8 mouse cellular contexts compared by ENCODE assay signal in the genomic region with DNA sequence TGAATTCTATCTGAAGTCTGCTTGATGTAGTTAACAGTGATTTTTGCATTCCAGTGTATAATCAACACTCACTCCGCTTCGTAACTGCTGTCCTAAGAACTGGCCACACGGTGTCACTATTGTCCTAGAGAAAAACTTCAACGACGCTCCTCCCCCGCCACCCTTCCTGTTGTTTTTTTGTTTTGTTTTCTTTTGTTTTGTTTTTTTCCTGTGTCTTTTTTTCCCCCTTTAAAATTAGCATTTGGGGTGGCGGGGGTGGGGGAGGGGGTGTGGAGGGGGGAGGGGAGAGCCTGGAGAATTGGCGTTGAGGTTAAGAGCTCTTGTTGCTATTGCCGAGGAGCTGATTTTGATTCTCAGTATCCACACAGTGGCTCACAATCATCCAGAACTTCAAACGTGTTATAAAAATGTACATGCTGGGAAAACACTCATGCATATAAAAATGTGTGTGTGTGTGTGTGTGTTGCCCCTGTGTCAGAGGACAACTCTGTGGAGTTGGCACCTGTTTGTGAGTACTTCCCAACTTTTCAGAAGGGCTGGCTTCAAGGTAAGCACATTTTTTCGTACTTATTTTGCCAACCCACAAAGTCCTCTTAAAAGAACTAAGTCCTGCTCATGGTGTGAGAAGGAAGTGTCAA. TPM values are rescaled to one million over a fixed set of nuclear protein-coding genes. Genes with fewer than 3 reads are reported as not detected.
A peak's percentile ranks its signal among the peaks of the same experiment; 100 is the strongest.
DNase-seq lines count a peak whose midpoint lies in the region; ATAC-seq lines count a peak whose summit lies in the region.

No protein-coding gene starts in this region.

- no peaks in the 10 kb centered on the region for H3K27me3 ChIP-seq in forebrain, embryonic 10.5 days (ENCODE audit: poor library complexity, severe bottlenecking)
- no peaks in the 10 kb centered on the region for H3K27me3 ChIP-seq in hindbrain, embryonic 14.5 days (ENCODE audit: control insufficient read depth, insufficient read depth, low read length)
- no peaks in the 10 kb centered on the region for H3K27me3 ChIP-seq in limb, embryonic 10.5 days (ENCODE audit: low read depth, poor library complexity, severe bottlenecking)
- H3K27me3 ChIP-seq in midbrain, embryonic 10.5 days (ENCODE audit: low read depth, poor library complexity, severe bottlenecking) = peaks cover 4% of the 10 kb centered on the region; the same call in 1 of the 2 replicates
- no peaks in the 10 kb centered on the region for H3K27me3 ChIP-seq in splenic B cell, adult 2 months (ENCODE audit: control insufficient read depth, insufficient read depth, low read length, poor library complexity, severe bottlenecking)

- H3K36me3 ChIP-seq in forebrain, embryonic 10.5 days (replicated peaks) = no peaks in the 10 kb centered on the region
- no peaks in the 10 kb centered on the region for H3K36me3 ChIP-seq in hindbrain, embryonic 14.5 days (replicated peaks; ENCODE audit: control insufficient read depth, insufficient read depth)
- H3K36me3 ChIP-seq in limb, embryonic 10.5 days = no peaks in the 10 kb centered on the region
- no peaks in the 10 kb centered on the region for H3K36me3 ChIP-seq in midbrain, embryonic 10.5 days
- no peaks in the 10 kb centered on the region for H3K36me3 ChIP-seq in splenic B cell, adult 2 months (ENCODE audit: control insufficient read depth, insufficient read depth, low read length, poor library complexity, severe bottlenecking)

- 14% methylated on average over 11 of the region's 11 CpGs for WGBS in forebrain, embryonic 10.5 days
- WGBS in hindbrain, embryonic 14.5 days = 10% methylated on average over 11 of the region's 11 CpGs
- WGBS in limb, embryonic 10.5 days = 17% methylated on average over 11 of the region's 11 CpGs
- WGBS in midbrain, embryonic 10.5 days = 13% methylated on average over 11 of the region's 11 CpGs

- H3K4me1 ChIP-seq in brown adipose tissue, adult 24 weeks (ENCODE audit: control insufficient read depth, insufficient read depth, insufficient read length, low read length) = no peaks in the 10 kb centered on the region
- peaks cover 6% of the 10 kb centered on the region for H3K4me1 ChIP-seq in forebrain, embryonic 10.5 days
- no peaks in the 10 kb centered on the region for H3K4me1 ChIP-seq in hindbrain, embryonic 14.5 days (replicated peaks; ENCODE audit: control insufficient read depth, insufficient read depth, low read length)
- peaks cover 8% of the 10 kb centered on the region for H3K4me1 ChIP-seq in limb, embryonic 10.5 days
- H3K4me1 ChIP-seq in midbrain, embryonic 10.5 days = peaks cover 3% of the 10 kb centered on the region; the same call in 1 of the 2 replicates

- no peak overlapping the region for H3K9ac ChIP-seq in hindbrain, embryonic 14.5 days

- 0 out of 2 replicates have a peak, but pooled peaks cover 4% of the 10 kb centered on the region for H3K9me3 ChIP-seq in forebrain, embryonic 10.5 days
- H3K9me3 ChIP-seq in hindbrain, embryonic 14.5 days (ENCODE audit: control insufficient read depth, low read length) = no peaks in the 10 kb centered on the region
- H3K9me3 ChIP-seq in limb, embryonic 10.5 days (replicated peaks) = no peaks in the 10 kb centered on the region
- no peaks in the 10 kb centered on the region for H3K9me3 ChIP-seq in midbrain, embryonic 10.5 days (replicated peaks)

- H3K4me2 ChIP-seq in hindbrain, embryonic 14.5 days (replicated peaks) = peak overlapping the region; percentile 47

- peak; percentile 55; the same call in 1 of the 2 replicates for ATAC-seq in hindbrain, embryonic 14.5 days (ENCODE audit: low FRiP score)

- peak overlapping the region; percentile 39 for H3K4me3 ChIP-seq in brown adipose tissue, adult 24 weeks (ENCODE audit: insufficient read depth, low read depth, low read length)
- peak overlapping the region; percentile 44 for H3K4me3 ChIP-seq in forebrain, embryonic 10.5 days
- peak overlapping the region; percentile 19; the same call in 1 of the 2 replicates for H3K4me3 ChIP-seq in hindbrain, embryonic 14.5 days (replicated peaks; ENCODE audit: low read length)
- H3K4me3 ChIP-seq in limb, embryonic 10.5 days = peak overlapping the region; percentile 46
- peak overlapping the region; percentile 46 for H3K4me3 ChIP-seq in midbrain, embryonic 10.5 days

- DNase-seq in right cerebral cortex, adult 18-20 months = peak; percentile 30
- DNase-seq in right cerebral cortex, postnatal 36 days (ENCODE audit: low spot score in 2 of 2) = no peak
- peak; percentile 41 for DNase-seq in forebrain, embryonic 10.5 days (ENCODE audit: extremely low spot score, low spot score)
- peak; percentile 82 for DNase-seq in hindbrain, embryonic 14.5 days (ENCODE audit: low spot score)
- DNase-seq in limb, embryonic 10.5 days (ENCODE audit: low spot score) = peak; percentile 60
- DNase-seq in midbrain, embryonic 10.5 days (ENCODE audit: low spot score) = peak; percentile 55
- DNase-seq in splenic B cell, adult 2 months (ENCODE audit: low read depth, low spot score) = peak; percentile 79

- H3K27ac ChIP-seq in brown adipose tissue, adult 24 weeks (replicated peaks; ENCODE audit: low read depth, low read length) = no peak overlapping the region
- H3K27ac ChIP-seq in forebrain, embryonic 10.5 days = peak overlapping the region; percentile 79
- H3K27ac ChIP-seq in hindbrain, embryonic 14.5 days = no peak overlapping the region
- peak overlapping the region; percentile 81 for H3K27ac ChIP-seq in limb, embryonic 10.5 days
- H3K27ac ChIP-seq in midbrain, embryonic 10.5 days (replicated peaks) = peak overlapping the region; percentile 74

RNA-seq across cellular contexts. Expression of gene Bbs5, which starts 11.8 kb away (rescaled TPM):
- 5.2 and 7.1 TPM in 2 replicates for polyA plus RNA-seq in brown adipose tissue, adult 24 weeks (2012; ENCODE audit: insufficient read depth, insufficient read length, missing spikeins)
- 14.5 and 15.6 TPM in 2 replicates for polyA plus RNA-seq in forebrain, embryonic 10.5 days (2016; fragmentation: Nextera tagmentation; extraction: Ambion mirVana)
- polyA plus RNA-seq in hindbrain, embryonic 14.5 days (2014; fragmentation: Nextera tagmentation; extraction: Ambion mirVana) = 22.5 and 24.7 TPM in 2 replicates
- 16.1 and 16.8 TPM in 2 replicates for polyA plus RNA-seq in limb, embryonic 10.5 days (2016; fragmentation: Nextera tagmentation; extraction: Ambion mirVana)
- 13.8 and 14.6 TPM in 2 replicates for polyA plus RNA-seq in midbrain, embryonic 10.5 days (2016; fragmentation: Nextera tagmentation; extraction: Ambion mirVana)

RNA-seq across cellular contexts. Expression of gene Klhl41, which starts 34.7 kb away (rescaled TPM):
- 6.1 and 12.2 TPM in 2 replicates for polyA plus RNA-seq in brown adipose tissue, adult 24 weeks (2012; ENCODE audit: insufficient read depth, insufficient read length, missing spikeins)
- 0.11 and 0.21 TPM in 2 replicates for polyA plus RNA-seq in forebrain, embryonic 10.5 days (2016; fragmentation: Nextera tagmentation; extraction: Ambion mirVana)
- 0.13 and 0.24 TPM in 2 replicates for polyA plus RNA-seq in hindbrain, embryonic 14.5 days (2014; fragmentation: Nextera tagmentation; extraction: Ambion mirVana)
- 0.30 and 1.1 TPM in 2 replicates for polyA plus RNA-seq in limb, embryonic 10.5 days (2016; fragmentation: Nextera tagmentation; extraction: Ambion mirVana)
- 0.09 and 0.15 TPM in 2 replicates for polyA plus RNA-seq in midbrain, embryonic 10.5 days (2016; fragmentation: Nextera tagmentation; extraction: Ambion mirVana)

RNA-seq across cellular contexts. Expression of gene Lrp2, which starts 49.3 kb away (rescaled TPM):
- polyA plus RNA-seq in brown adipose tissue, adult 24 weeks (2012; ENCODE audit: insufficient read depth, insufficient read length, missing spikeins) = not detected in 2 replicates
- polyA plus RNA-seq in forebrain, embryonic 10.5 days (2016; fragmentation: Nextera tagmentation; extraction: Ambion mirVana) = 3.3 TPM in 2 replicates
- polyA plus RNA-seq in hindbrain, embryonic 14.5 days (2014; fragmentation: Nextera tagmentation; extraction: Ambion mirVana) = 1.1 and 1.7 TPM in 2 replicates
- 0.15 and 0.18 TPM in 2 replicates for polyA plus RNA-seq in limb, embryonic 10.5 days (2016; fragmentation: Nextera tagmentation; extraction: Ambion mirVana)
- polyA plus RNA-seq in midbrain, embryonic 10.5 days (2016; fragmentation: Nextera tagmentation; extraction: Ambion mirVana) = 2.8 and 3.4 TPM in 2 replicates

Comparison
In these comparisons a context has a peak if more than half of its experiments do, and no peak if none do; other contexts are left out.
1. DNase-seq: peak in right cerebral cortex, adult 18-20 months (single experiment), forebrain, embryonic 10.5 days (single experiment), hindbrain, embryonic 14.5 days (single experiment), limb, embryonic 10.5 days (single experiment), midbrain, embryonic 10.5 days (single experiment) and splenic B cell, adult 2 months (single experiment); none in right cerebral cortex, postnatal 36 days (0 of 2).
2. H3K27ac ChIP-seq: peak in forebrain, embryonic 10.5 days (single experiment), limb, embryonic 10.5 days (single experiment) and midbrain, embryonic 10.5 days (single experiment); none in brown adipose tissue, adult 24 weeks (single experiment) and hindbrain, embryonic 14.5 days (single experiment).
3. Peak in every context shown above with its lines, with median percentiles within 50 percentile points of each other: H3K4me3 ChIP-seq.